Mouse (Mus musculus): ENCODE measurements around the gene Xylt2.
"Not testable (repeated sequence)": the region's sequence is repeated elsewhere in the genome, so short reads cannot be mapped to it uniquely, and the experiment has no call there.

Xylt2 gene

GRCm38 (mm10) chr11:94676754-94677606 lies at the start of gene Xylt2:
TSS of gene Xylt2 (minus strand) at chr11:94677515.
- peak; percentile 83 for ATAC-seq (ENCODE audit: insufficient number of reproducible peaks, low FRiP score, low TSS enrichment)

DNA sequence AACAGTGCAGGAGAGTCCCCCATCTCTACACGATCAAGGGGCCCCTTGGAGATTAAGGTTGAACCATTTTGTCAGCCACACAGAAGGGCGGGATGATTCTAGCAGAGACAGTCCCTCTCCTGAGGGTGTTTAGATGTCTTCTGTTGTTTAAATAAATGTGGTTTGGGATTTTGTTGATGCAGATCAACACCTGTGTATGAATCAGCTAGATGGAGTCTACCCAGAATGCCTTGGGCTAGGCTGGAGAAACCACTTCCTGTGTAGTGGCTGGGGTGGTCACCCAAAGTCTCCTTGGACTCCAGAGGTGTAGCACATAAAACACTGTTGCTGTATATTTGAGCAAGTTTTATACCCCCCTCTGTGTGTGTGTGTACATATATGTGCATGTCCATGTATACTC lies 41.9 kb upstream of the Xylt2 start:
- no peak for ATAC-seq (ENCODE audit: insufficient number of reproducible peaks, low FRiP score, low TSS enrichment)

DNA sequence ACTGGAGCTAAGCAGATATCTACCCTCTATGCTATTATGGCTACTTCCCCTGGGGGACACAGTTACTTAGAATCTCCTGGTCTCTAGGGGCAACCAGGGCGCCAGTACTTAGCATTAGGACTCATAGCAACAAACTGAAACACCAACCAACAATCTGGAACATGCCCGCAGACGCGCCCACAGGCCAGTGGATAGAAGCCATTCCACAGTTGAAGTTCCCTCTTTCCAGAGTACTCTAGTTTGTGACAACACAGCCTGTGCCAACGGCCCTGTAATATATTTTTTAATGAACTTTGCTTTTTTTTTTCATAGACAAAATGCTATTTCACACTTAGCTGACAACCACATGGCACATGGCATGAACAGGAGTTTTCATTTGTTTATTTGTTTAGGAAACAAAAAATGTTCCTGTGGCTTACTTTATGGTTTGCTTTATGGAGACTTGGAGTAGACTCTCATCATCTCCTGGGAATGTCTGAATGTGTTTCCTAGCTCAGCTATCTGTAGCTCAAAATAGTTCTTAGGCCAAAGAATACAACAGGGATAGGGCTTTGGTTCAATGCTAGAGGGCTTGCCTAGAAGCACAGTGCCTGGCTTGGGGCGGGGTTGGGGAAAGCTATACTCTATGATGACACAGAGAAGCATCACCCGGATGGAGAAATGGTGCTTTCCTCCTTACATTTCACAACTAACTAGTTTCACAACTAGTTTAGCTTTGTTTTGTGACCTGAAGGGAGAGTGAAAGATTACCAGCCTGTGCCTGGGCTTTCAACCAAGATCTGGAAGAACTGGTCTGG lies 41.0 kb upstream of the Xylt2 start:
- ATAC-seq (ENCODE audit: insufficient number of reproducible peaks, low FRiP score, low TSS enrichment): no peak

DNA sequence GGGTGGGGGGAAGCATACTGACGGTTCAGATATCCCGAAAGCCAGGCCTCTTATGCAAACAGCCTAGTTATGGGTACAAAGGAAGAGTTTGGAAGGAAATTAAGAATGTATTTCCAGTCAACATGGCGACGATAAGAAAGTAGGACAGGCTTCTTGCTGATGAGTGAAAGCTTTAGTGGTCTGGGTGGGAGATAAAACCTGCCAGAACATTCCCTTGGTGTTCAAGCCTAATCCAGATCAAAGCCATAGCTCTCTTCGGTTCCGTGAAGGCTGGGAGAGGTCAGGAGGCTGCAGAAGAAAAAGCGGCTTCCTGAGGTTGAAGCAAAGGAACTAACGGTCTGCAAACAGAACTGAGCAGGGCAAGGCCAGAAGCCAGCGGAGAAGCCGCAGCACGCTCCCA lies 39.9 kb upstream of the Xylt2 start:
- ATAC-seq (ENCODE audit: insufficient number of reproducible peaks, low FRiP score, low TSS enrichment): no peak

DNA sequence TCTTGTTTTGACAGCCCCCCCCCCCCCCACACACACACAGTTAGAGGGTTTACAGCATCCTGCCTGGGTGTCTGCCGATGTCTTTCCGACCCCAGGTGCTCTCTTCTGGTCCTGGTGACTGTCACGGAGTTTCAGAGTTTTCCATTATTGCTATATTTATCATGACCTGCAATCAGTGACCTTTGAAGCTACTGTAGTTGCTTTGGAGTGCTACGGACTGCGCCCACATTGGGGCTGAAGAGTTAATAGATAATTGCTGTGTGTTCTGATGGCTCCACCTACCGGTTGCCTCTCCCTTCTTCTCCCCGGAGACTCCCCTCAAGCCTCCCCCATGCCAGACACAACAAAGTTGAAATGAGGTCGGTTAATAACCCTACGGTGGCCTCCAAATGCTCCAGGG lies 39.4 kb upstream of the Xylt2 start:
- no peak for ATAC-seq (ENCODE audit: insufficient number of reproducible peaks, low FRiP score, low TSS enrichment)

DNA sequence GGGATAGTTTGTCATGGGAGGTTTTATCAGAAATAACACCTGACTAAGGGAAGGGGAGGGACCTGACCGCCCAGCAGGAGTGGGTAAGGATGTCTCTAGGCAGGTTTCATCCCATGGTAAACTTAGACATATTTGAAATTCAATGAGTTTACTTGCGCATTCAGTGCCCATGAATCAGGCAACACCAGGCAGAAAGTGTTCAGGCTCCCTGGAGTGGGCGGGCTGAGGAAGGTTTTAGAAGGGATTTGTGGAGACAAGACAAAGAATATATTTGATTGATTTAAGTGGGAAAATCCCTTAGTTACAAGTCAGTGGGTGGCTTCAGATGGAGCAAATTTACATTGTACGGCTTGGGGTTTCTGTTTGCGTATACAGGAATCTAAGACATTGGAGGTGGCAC lies 38.3 kb upstream of the Xylt2 start:
- no peak for ATAC-seq (ENCODE audit: insufficient number of reproducible peaks, low FRiP score, low TSS enrichment)

DNA sequence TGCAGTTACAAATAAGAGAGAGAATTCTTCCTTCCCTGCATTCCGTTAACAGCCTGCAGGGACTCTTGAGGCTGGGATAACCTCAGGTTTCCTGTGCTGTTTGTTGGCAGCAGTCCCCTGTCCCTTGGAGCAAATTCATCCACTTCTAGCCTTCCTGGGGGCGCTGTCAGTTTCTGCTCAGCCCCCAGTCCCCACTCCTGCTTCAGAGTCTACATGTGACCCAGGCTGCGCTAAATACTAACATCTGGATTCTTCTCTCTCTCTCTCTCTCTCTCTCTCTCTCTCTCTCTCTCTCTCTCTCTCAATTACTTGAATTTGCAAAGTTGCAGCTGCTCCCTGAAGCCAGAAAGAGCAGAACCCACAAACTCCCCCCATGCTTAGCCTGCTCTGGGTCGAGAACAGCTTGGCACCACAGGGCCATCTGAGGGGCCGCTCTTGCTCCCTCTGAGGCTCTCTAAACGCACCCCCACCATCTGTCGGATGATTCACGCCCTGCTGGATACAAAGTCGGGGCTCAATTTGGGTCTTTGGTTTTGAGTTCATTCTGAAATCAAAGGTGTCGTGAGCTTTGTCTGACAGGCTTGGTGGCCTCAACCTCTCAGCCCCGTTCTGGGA lies 36.0 kb upstream of the Xylt2 start:
- no peak for ATAC-seq (ENCODE audit: insufficient number of reproducible peaks, low FRiP score, low TSS enrichment)

GRCm38 (mm10) chr11:94704472-94704871 lies 27.2 kb upstream of the Xylt2 start, which contains the start of gene Gm11541:
TSS of gene Gm11541 (minus strand) at chr11:94704499.
- no peak for ATAC-seq (ENCODE audit: insufficient number of reproducible peaks, low FRiP score, low TSS enrichment)

GRCm38 (mm10) chr11:94704020-94704419 lies 26.7 kb upstream of the Xylt2 start:
- ATAC-seq (ENCODE audit: insufficient number of reproducible peaks, low FRiP score, low TSS enrichment): no peak

- no peak for ATAC-seq (ENCODE audit: insufficient number of reproducible peaks, low FRiP score, low TSS enrichment)
These were observed 24.9 kb upstream of the Xylt2 start for GRCm38 (mm10) chr11:94702216-94702610.

DNA sequence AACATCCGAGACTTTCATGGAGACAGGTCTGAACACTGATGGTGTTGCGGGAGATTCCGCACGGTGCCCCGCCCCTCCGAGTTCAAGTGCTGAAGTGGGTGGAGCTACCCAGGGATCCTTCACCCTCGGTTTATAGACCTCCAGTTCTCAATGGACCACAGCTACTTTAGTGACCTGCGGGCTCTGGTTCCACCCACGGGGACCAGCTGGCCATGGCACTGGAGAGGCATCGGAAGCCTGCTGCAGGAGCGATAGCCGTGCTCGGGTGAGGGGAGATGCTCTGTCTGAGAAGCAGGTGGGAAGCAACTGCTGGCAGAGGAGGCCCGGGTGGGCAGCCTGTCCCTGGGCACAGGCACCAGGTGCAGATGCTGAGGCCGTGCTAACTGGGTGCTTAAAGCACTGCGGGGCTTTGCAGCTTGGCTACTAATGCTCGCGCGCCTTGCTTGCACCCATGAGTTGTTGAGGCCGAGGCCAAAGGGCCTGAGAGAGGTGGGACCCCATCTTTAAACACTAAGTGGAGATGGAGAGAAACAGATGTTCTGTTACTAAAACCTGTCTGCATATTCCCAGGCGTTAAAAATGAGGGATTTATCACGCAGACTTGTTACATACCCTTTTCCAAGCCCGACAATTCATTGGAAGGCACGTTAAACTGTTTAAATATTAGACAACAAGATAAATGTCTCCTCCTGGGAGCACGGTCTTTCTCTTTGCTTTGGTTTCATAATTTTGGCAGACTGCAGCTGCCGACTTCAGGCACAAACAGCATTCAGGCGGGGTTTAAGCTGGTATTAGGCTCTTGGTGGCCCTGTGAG lies 24.3 kb upstream of the Xylt2 start:
- no peak for ATAC-seq (ENCODE audit: insufficient number of reproducible peaks, low FRiP score, low TSS enrichment)

DNA sequence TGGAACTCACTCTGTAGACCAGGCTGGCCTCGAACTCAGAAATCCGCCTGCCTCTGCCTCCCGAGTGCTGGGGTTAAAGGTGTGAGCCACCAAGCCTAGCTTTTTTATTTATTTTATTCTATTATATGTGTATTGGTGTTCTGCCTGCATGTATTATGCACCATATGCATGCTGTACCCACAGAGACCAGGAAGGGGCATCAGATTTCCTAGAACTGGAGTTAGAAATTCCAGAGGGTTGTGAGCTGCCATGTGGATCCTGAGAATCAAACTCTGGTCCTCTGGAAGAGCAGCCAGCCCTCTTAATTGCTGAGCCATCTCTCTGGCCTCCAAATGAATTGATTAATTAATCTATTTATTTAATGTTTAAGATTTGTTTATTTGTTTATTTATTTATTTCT lies 22.1 kb upstream of the Xylt2 start:
- ATAC-seq (ENCODE audit: insufficient number of reproducible peaks, low FRiP score, low TSS enrichment): no peak

DNA sequence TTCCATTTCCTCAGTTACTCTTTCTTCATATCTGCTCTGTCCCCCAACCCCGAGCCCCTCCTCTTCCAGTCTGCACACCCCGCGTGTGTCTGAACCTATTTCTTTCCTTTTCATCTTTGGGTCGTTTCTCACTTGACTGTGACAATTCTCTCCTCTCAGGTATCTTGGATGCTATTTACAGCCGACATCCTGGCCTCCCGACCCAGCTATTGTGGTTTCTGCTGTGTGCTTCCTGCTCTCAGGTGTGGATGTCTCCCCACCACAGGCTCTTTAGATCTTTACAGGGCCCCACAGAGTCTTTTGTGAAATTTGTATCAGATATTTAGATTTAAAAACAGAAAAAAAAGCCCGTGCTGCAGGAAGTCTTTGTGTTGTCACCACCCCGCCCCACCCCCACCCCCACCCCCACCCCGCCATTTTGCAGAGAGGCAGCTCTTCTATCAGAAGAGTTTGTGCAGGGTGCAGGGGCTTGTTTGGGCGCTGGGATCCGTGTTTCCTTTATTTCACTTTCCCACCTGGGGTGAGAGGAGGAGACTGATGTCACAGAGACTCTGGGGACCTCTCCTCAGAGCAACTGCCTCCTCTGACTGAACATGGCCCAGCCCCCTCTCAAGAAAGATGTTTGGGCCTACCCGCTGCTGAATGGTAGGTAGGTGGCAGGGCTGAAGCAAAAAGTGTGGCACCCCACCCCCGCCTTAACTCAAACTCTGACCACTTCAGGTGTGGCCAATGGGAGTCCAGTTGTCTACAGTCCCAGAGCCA lies 20.6 kb upstream of the Xylt2 start:
- ATAC-seq (ENCODE audit: insufficient number of reproducible peaks, low FRiP score, low TSS enrichment): no peak

DNA sequence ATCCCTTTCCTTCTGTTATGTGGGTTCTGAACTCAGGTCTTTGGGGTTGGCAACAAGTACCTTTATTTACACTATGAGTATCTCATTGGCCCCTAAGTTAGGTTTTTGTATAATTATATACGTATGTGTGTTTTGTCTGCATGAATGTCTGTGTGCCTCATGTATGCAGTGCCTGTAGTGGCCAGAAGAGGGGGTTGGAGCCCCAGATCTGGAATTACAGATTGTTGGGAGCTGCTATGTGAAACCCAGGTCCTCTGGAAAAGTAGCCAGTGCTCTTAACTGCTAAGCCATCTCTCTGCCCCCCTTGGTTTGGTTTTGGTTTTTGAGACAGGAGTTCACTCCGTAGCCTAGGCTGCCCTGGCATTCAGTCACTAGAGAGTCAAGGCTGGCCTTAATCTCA lies 19.8 kb upstream of the Xylt2 start:
- no peak for ATAC-seq (ENCODE audit: insufficient number of reproducible peaks, low FRiP score, low TSS enrichment)

GRCm38 (mm10) chr11:94695508-94695907 lies 18.2 kb upstream of the Xylt2 start:
- no peak for ATAC-seq (ENCODE audit: insufficient number of reproducible peaks, low FRiP score, low TSS enrichment)

- ATAC-seq (ENCODE audit: insufficient number of reproducible peaks, low FRiP score, low TSS enrichment): not testable (repeated sequence)
These were observed 15.2 kb upstream of the Xylt2 start for GRCm38 (mm10) chr11:94692502-94692901.

DNA sequence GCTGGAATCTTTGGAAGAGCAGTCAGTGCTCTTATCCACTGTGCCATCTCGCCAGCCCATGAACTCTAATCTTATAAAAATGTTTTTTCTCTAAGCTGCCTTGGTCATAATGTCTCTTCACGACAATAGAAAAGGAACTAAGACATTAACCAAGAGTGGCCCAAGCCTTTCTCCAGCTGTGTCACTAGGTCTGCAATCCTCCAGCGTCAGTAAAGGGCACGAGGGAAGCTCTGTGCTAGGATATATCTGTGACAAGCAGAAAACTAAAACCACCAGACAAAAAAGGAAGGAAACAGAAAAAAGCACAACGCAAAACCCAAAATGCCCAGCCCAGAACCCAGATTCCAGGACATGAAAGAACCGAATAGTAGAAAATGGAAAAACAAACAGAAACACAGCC lies 9.9 kb upstream of the Xylt2 start:
- ATAC-seq (ENCODE audit: insufficient number of reproducible peaks, low FRiP score, low TSS enrichment): no peak

DNA sequence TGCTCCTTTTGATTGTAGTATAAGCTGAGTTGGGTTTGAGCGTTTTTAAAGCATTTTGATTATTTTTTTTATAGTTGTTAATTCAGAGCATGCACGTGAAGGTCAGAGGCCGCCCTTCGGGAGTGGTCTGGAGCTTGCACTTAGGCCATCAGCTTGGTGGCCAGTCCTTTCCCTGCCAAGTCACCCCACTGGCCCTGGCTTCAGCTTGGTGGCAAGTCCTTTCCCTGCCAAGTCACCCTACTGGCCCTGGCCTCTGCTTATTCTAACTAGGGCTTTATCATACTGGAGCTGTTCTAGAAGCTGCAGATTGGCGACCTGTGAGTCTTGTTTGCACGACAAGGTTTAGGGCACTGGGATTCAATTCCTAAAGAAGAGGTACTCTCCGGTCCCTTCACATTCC lies 5.1 kb upstream of the Xylt2 start:
- ATAC-seq (ENCODE audit: insufficient number of reproducible peaks, low FRiP score, low TSS enrichment): no peak

GRCm38 (mm10) chr11:94681640-94682039 lies 4.3 kb upstream of the Xylt2 start:
- ATAC-seq (ENCODE audit: insufficient number of reproducible peaks, low FRiP score, low TSS enrichment): no peak

GRCm38 (mm10) chr11:94680639-94681038 lies 3.3 kb upstream of the Xylt2 start:
- ATAC-seq (ENCODE audit: insufficient number of reproducible peaks, low FRiP score, low TSS enrichment): no peak

Measured in cerebellum, adult (tissue).